Mouse (Mus musculus): ENCODE results near the gene Grb10.

- no peak for TF ChIP-seq CTCF (IDR thresholded peaks at IDR 0.05; ENCODE audit: control insufficient read depth, insufficient read depth, insufficient replicate concordance, low read depth, low read length)
- no peak for TF ChIP-seq POLR2A (IDR thresholded peaks at IDR 0.05; ENCODE audit: control insufficient read depth, low read depth, low read length)
These were observed 1.3 kb upstream of the Grb10 start for GRCm38 (mm10) chr11:12039748-12040147.

Data from testis, adult 2 months (tissue).